Mouse (Mus musculus) liver, embryonic 16.5 days (tissue): ENCODE measurements around the gene Dsel. TPM values are rescaled to one million over a fixed set of nuclear protein-coding genes. Genes with fewer than 3 reads are reported as not detected.

ENCODE experiments used
- ATAC-seq: fragments of 200-750 bp; cut with Nextera tagmentation; 2 replicates; pipeline ENCODE4 v1.8.0; 2017; ENCODE audit warnings: low read depth, mild to moderate bottlenecking, moderate number of reproducible peaks, moderate library complexity
- H3K27ac ChIP-seq: fragments of 300-500 bp; sonication (generic); 2 replicates; pipeline ENCODE4 v1.5.1; 2014; ENCODE audit warnings: mild to moderate bottlenecking, low read length
- H3K27me3 ChIP-seq: fragments of 300-500 bp; sonication (generic); 2 replicates; pipeline ENCODE4 v1.6.1; 2014; ENCODE audit warnings: low read depth, low read length, mixed read lengths; ENCODE audit not compliant: control insufficient read depth, insufficient read depth
- H3K36me3 ChIP-seq: fragments of 300-500 bp; sonication (generic); 2 replicates; pipeline ENCODE4 v1.6.1; 2014; ENCODE audit warnings: mild to moderate bottlenecking; ENCODE audit not compliant: control insufficient read depth, insufficient read depth
- H3K4me1 ChIP-seq: fragments of 300-500 bp; sonication (generic); 2 replicates; pipeline ENCODE4 v1.6.1; 2014; ENCODE audit warnings: low read depth, low read length, mixed read lengths; ENCODE audit not compliant: control insufficient read depth
- H3K4me2 ChIP-seq: fragments of 300-500 bp; sonication (generic); 2 replicates; pipeline ENCODE4 v1.6.1; 2014; ENCODE audit warnings: low read depth, low read length, mixed read lengths
- H3K4me3 ChIP-seq: fragments of 300-500 bp; sonication (generic); 2 replicates; pipeline ENCODE4 v1.5.1; 2014; ENCODE audit warnings: low read depth, mild to moderate bottlenecking, low read length
- H3K9ac ChIP-seq: fragments of 300-500 bp; sonication (generic); 2 replicates; pipeline ENCODE4 v1.6.1; 2014; ENCODE audit warnings: low read depth, low read length
- H3K9me3 ChIP-seq: fragments of 300-500 bp; sonication (generic); replicated peaks from 2 replicates; pipeline ENCODE4 v1.6.1; 2016; ENCODE audit warnings: low read length; ENCODE audit not compliant: control insufficient read depth
- WGBS: fragments of 180-500 bp; shearing (Covaris S2); extraction: QIAGEN DNeasy Blood & Tissue Kit; methylation state at CpG from one replicate; pipeline ENCODE4 v1.1.7; 2014; ENCODE audit not compliant: insufficient replicate concordance; 5-methylcytosine and 5-hydroxymethylcytosine counted together
- polyA plus RNA-seq: library from polyadenylated mRNA; unstranded; fragments of >200 nt; fragmentation: Nextera tagmentation; extraction: Ambion mirVana; gene quantifications from 2 replicates; pipeline ENCODE4 v1.2.1, GENCODE M21; 2015

The Dsel gene
- polyA plus RNA-seq, 1 experiment from 2014 or later: 0.78 TPM

DNA sequence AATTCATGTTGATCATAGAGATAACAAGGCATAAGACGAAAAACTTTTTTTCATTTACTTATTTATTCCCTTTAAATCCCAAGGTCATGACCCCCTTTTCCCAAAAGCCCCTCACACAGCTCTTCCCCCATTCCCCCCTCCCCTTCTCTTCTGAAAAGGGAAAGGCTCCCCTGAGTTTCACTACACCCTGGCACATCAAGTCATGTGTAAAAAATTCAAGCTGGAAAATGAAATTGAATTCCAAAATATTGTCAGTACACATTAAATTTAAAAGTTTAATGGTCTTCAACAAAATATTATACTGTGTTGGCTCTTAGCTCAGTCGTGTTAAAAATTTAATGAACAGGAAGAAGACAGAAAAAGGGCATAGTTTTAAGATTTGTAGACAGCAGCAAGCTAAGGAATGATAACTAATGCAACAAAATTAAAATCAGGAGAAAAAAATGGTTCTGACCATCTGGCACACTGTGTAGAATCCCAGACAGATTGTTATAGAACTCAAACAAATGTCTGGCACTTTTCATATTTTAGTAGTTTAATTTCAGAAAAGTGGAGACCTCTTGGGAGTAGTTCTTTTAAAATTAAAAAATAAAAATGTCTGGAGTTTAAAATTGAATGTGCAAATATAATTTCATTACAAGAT is 31.0 kb downstream of the Dsel start:
- no peaks in the 10 kb centered on the region for H3K9me3 ChIP-seq
- no peak overlapping the region for H3K4me2 ChIP-seq
- 42% methylated on average over 2 of the region's 2 CpGs for WGBS
- no peaks in the 10 kb centered on the region for H3K36me3 ChIP-seq
- no peak overlapping the region for H3K4me3 ChIP-seq
- ATAC-seq: no peak
- H3K27me3 ChIP-seq: no peaks in the 10 kb centered on the region
- H3K9ac ChIP-seq: no peak overlapping the region
- H3K4me1 ChIP-seq: no peaks in the 10 kb centered on the region
- no peak overlapping the region for H3K27ac ChIP-seq
